In the genomic region with DNA sequence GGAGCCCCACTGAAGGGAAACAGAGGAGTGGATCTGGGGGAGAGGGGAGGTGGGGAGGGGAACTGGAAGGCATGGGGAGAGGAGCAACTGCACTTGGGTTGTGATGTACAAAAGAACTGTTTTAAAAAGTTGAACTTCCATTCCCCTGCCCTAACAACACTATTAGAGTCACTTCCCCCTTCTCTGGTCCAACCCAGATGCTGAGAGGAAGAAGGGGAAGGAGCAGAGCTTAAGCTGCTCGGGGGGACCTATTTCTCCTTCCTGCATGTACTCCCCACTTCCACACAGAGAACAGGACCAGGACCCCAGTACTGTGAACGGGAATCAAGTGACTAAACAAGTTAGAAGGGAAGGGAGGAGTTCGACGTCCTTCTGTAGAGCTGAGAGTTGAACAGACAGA, we compare ENCODE assay signal across 14 mouse cellular contexts.
"Had no signal": no experiment of that assay in that cellular context is flagged by ENCODE, and none has a peak within 500 bp of the region (broad histone marks: within the 10 kb centered on the region; RNA-seq: fewer than 3 reads in every experiment).

No protein-coding gene starts in this region.

- H3K27me3 ChIP-seq: limb, embryonic 13.5 days; neural tube, embryonic 12.5 days had no signal

- H3K4me1 ChIP-seq: limb, embryonic 13.5 days; midbrain, embryonic 10.5 days; neural tube, embryonic 12.5 days had no signal

- DNase-seq: kidney, adult 8-10 months; kidney, postnatal 25 days; layer of hippocampus, adult 9-11 months; layer of hippocampus, postnatal 36 days; left cerebral cortex, postnatal 4 days; lung, adult 18-20 months; midbrain, embryonic 14.5 days; thymus, adult 18-20 months; thymus, postnatal 25 days had no signal

- H3K27ac ChIP-seq: limb, embryonic 13.5 days; liver, embryonic 14.5 days; midbrain, embryonic 10.5 days; neural tube, embryonic 12.5 days had no signal

- H3K4me3 ChIP-seq: limb, embryonic 13.5 days; midbrain, embryonic 10.5 days; neural tube, embryonic 12.5 days had no signal

- H3K9me3 ChIP-seq: limb, embryonic 13.5 days; midbrain, embryonic 10.5 days; neural tube, embryonic 12.5 days had no signal

- ATAC-seq: intestine, embryonic 16.5 days had no signal

- H3K36me3 ChIP-seq: limb, embryonic 13.5 days; midbrain, embryonic 10.5 days; neural tube, embryonic 12.5 days had no signal
